Mouse (Mus musculus): ENCODE results near the gene Clec2g.
"Not testable (repeated sequence)": the region's sequence is repeated elsewhere in the genome, so short reads cannot be mapped to it uniquely, and the experiment has no call there.

Gene Clec2g

DNA sequence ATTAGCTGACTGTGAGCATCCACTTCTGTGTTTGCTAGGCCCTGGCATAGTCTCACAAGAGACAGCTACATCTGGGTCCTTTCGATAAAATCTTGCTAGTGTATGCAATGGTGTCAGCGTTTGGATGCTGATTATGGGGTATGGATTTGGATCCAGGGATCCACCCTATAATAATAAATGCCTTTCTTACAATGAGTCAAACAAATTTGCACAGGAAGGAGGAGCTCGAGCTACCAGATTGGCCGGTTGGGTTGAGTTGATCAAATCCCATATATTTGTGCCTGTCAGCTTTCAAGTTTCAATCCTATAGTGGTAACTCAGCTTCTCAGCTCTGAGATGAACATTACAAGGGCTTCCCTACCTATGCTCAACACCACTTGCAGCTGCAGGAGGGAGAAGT lies at the start of gene Clec2g:
TSS of gene Clec2g (plus strand) at position 301 of the 400 bp plus-strand sequence.
- TF ChIP-seq GATA4 (IDR thresholded peaks at IDR 0.05; ENCODE audit: insufficient replicate concordance, low read length): not testable (repeated sequence)

DNA sequence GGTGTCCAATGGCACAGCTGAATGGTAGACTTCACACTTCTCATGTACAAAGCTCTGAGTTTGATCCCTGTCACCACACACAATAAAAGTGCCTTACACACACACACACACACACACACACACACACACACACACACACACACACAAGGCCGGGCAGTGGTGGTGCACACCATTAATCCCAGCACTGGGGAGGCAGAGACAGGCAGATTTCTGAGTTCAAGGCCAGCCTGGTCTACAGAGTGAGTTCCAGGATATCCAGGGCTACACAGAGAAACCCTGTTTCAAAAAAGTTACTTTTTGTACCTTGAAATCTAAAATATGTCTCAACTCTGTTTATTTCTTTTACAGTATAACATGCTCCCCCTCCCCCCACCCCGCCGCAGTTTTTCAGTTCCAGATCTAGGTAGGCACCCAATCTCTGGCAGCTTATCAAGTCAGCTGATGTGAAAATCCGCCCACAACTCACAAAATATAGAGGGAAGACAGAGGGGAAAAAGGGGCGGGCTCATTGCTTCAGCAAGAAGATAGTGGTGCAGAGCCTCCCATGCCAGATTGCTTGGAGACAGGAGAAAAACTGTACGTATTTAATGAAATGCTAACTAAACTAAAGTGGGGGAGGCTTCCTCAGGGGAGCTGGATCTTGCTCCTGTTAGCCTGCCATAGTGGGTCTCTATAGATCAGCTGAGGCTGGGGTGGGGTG lies 46.9 kb upstream of the Clec2g start, which contains the start of gene Clec2i:
TSS of gene Clec2i (plus strand) at position 498 of the 700 bp plus-strand sequence.
- not testable (repeated sequence) for TF ChIP-seq GATA4 (IDR thresholded peaks at IDR 0.05; ENCODE audit: insufficient replicate concordance, low read length)

DNA sequence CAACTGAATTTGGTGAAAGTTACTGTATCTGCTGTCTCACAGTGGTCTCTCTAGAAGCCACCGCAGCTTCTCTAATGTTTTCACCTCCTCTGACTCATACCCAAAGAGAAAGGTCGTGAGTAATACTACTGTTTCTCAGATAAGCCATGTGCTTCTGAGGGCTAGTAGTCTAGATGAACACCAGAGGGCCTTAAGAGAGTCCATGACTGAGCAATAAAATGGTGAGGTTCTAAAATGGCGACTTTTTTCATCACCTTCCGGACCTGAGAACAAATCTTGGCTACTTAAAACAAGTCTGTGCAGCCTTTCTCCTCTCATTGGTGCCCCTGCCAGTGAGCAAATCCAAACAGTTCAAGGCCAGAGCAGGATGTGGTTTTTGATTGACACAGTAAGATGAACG lies 45.3 kb upstream of the Clec2g start:
- TF ChIP-seq GATA4 (IDR thresholded peaks at IDR 0.05; ENCODE audit: insufficient replicate concordance, low read length): no peak

DNA sequence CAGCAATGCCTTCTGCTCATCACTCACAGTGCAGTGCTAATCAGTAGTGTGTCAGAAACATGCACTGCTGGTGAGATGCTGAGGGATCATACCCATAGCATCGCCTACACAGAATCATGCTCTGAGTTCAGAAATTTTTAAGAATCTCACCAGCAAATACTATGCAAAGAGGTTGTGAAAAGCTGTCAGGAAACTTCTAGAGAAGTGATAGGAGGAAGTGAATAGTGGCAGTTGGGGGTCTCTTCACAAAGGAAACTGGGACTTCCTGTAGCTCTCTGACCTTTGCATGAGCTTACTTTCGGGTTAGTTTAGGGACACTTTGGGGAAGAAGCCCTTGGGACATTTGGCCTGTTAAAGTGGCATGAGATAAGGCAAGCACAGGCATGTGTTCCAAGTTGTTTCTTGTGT lies 43.2 kb upstream of the Clec2g start, which contains the start of gene BC035044:
TSS of gene BC035044 (minus strand) at position 179 of the 408 bp plus-strand sequence.
- TF ChIP-seq GATA4 (IDR thresholded peaks at IDR 0.05; ENCODE audit: insufficient replicate concordance, low read length): no peak

DNA sequence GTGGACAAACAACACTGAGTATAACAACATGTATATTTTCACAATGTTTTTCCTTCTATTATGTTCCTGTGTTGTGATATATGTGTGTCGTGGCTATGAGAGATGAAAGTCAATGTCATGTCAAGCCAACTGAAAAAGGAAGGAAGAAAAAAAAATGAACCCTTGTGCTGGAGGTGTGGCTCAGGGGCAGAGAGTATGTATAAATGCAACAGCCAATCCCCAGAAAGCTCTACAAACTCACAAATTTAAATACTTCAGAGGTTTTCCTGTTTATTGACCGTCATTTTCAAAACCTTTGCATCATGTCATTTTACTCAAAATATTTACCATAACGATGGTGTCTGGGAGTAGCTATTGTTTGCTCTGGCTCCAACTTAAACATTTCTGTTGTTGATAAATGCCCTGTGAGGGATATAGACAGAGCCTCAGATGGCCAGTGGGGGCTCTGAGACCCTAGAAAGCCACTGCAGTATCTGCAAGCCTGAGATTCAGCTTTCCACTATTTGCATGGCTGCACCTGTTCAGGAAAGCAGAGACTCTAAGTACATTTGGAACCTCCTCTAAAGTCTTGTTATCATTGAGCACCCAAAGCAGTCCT lies 38.7 kb upstream of the Clec2g start:
- TF ChIP-seq GATA4 (IDR thresholded peaks at IDR 0.05; ENCODE audit: insufficient replicate concordance, low read length): no peak

DNA sequence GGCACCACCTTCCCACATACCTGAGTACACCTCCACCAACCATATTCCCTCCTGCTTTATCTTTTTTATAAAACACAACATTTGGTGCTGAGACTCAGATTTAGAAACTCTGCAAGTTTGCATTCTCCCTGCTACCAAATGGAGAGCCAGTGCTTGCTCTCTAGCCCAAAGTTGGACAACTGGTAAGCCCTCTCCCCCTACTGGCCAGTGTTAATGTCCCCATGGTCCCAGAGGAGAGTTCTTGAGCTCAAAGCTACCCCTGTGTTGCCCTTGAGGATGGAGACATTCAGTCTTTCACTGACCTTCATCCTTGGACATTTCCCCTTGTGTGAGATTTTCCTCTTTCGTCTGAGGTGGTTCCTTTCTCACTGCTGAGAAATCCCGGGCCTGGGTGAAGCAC lies 34.1 kb upstream of the Clec2g start:
- TF ChIP-seq GATA4 (IDR thresholded peaks at IDR 0.05; ENCODE audit: insufficient replicate concordance, low read length): no peak

DNA sequence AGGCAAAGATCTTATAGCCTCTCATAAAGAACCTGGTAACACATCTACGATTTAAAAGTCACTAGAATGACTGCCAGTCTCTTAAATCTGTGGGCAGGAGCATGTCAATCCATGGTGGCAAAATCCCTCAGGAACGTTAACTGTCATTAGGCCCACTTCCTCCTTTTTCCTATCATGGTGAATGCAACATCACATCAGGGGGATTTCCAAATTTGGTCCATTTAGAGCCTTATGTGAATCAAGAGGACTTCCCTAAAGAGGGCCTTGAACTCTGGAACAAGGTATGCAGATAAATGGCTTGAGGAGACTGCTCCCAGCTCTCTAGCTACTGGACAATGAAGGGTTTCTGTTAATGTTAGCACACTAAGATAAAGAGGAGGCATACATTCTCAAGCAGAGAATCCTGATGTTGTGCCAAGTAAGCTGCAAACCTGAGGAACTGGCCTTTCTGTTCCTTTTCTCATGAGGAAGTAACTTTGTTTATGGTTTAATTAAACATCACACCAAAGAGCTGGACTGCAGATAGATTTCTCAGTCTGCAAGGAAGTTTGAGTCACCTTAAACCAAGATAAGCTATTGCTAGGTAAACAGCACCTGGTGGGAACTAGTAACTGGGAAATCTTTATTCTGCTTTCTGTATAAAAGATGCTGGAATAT lies 20.5 kb upstream of the Clec2g start:
- no peak for TF ChIP-seq GATA4 (IDR thresholded peaks at IDR 0.05; ENCODE audit: insufficient replicate concordance, low read length)

DNA sequence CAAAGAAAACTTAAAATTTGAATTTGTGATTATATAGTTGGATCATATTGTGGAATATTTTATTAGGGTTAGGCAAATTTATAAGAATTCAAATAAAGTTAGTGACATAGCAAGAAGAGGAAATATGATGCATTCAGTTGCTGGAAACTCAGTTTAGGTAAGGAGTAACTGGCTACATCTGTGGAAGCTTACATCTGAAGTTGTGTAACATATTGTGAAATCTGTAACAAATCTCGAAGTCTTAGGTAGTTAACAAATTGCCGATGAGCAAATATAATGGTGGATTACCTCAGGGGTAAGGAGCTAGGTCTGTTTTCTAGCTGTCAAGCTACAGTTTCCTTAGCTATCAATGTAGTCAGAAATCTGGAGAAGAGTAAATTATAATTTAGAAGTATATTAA lies 16.9 kb upstream of the Clec2g start:
- TF ChIP-seq GATA4 (IDR thresholded peaks at IDR 0.05; ENCODE audit: insufficient replicate concordance, low read length): no peak

DNA sequence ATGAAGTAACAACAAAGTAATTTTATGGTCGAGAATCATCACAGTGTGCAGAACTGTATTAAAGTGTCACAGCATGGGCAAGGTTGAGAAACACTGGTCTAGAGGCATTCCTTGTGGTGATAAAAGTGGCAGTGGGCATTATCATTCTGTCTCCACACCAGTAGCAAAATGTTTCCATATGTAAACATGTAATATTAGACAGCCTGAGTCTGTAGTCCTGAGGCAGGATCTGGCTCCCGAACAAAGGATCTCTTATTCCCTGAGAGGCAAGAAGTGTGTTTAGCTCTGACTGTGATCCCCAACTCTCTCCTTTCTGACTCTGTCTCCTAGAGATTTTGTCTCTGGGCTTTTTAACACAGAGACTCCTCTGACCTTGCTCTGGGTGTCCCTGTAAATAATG lies 1.1 kb upstream of the Clec2g start:
- no peak for TF ChIP-seq GATA4 (IDR thresholded peaks at IDR 0.05; ENCODE audit: insufficient replicate concordance, low read length)

DNA sequence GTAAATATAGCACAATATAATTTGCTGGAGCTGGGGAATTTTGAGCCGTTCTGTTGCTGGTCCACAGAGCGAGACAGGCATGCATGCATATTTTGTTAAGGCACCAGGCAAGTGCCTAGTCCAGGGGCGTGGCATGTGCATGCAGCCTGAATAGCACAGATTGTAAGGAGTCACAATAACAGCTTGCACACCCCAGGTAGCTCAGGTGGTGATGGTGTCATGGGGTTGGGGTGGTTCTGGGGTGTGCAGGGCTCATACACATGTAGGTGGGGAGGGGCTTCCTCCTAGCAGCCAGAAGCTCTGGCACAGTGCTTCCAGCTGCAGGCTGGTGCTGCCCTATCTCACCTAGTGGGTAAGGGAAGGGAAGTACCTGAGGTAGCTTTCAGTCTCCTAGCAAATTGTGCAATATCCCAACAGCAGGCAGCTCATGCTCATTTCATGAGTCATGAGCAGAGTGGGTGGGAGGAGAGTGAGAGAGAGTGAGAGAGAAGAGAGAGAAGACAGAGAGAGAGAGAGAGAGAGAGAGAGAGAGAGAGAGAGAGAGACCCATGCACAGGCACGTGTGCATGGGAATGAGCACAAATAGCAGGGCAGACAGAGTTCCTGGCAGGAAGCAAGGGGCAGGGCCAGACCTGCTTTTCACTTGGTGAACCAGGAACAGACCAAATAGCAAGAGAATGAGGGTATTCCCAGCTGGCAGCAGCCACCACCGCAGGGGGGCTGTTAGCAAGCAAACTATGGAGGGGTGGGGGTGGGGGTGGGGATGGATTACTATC lies 7.7 kb downstream of the Clec2g start:
- no peak for TF ChIP-seq GATA4 (IDR thresholded peaks at IDR 0.05; ENCODE audit: insufficient replicate concordance, low read length)

DNA sequence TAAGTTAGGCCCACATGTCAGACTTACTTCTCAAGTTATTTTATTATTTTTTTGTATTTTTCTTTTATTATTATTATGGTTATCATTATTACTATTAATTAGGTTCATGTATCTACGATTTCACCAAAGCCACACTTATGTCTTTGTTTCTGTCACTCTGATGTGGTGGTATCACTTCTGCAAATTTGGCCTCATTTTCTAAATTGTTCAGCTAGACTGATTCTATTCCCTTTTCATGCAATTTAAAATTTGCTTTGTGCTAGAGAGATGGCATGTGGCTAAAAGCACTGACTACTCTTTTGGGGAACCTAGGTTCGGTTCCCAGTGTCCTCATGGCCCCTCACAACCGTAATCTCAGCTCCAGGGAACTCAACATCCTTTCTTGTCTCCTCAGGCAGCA lies 11.4 kb downstream of the Clec2g start:
- TF ChIP-seq GATA4 (IDR thresholded peaks at IDR 0.05; ENCODE audit: insufficient replicate concordance, low read length): no peak

DNA sequence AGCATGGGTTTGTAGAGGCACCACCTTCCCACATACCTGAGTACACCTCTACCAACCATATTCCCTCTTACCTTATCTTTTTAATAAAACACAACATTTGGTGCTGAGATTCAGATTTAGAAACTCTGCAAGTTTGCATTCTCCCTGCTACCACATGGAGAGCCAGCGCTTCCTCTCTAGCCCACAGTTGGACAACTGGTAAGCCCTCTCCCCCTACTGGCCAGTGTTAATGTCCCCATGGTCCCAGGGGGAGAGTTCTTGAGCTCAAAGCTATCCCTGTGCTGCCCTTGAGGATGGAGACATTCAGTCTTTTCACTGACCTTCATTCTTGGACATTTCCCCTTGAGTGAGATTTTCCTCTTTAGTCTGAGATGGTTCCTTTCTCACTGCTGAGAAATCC lies 26.9 kb downstream of the Clec2g start:
- TF ChIP-seq GATA4 (IDR thresholded peaks at IDR 0.05; ENCODE audit: insufficient replicate concordance, low read length): no peak

DNA sequence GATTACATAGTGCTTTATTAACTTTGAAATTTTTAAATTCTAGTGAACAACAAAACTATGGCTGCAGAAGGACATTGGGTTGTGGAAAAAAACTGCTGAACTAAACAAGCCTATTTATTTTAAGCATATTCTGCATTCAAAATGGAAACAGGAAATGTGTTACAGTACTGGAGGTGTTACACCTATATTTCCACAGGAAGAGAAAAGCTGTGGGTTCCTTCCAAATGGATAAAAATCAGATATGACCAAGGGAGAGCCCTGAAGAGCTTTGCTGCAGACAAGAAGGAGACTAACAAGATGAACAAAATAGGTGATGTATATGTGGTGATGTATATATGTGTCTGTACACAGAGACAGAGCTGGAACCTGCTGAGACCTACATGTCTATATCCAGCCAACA lies 30.3 kb downstream of the Clec2g start:
- no peak for TF ChIP-seq GATA4 (IDR thresholded peaks at IDR 0.05; ENCODE audit: insufficient replicate concordance, low read length)

DNA sequence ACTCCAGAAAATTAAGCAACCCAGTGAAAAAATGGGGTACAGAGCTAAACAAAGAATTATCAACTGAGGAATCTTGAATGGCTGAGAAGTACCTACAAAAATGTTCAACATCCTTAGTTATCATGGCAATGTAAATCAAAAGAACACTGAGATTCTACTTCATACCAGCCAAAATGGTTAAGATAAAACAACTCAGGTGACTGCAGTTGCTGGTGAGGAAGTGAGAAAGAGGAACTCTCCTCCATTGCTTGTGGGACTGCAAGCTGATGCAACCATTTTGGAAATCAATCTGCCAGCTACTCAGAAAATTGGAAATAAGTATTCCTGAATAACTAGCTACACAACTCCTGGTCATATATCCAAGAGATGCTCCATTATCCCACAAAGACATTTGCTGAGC lies 34.3 kb downstream of the Clec2g start:
- no peak for TF ChIP-seq GATA4 (IDR thresholded peaks at IDR 0.05; ENCODE audit: insufficient replicate concordance, low read length)

DNA sequence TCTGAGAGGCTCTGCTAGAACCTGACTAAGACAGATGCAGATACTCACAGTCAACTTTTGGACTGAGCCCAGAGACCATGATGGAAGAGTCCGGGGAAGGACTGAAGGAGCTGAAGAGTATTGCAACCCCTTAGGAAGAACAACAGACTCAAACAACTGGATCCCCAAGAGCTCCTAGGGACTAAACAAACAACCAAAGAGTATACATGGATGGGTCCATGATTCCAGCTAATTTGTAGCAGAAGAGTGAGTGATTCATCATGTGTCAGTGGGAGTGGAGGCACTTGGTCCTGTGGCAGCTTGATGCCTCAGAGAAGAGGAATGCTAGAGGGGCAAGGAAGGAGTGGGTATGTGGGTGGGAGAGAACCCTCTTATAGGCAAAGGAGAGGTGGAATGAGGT lies 35.6 kb downstream of the Clec2g start:
- no peak for TF ChIP-seq GATA4 (IDR thresholded peaks at IDR 0.05; ENCODE audit: insufficient replicate concordance, low read length)

Measured in liver, adult (tissue).